Mouse (Mus musculus) right cerebral cortex, postnatal 4 days (tissue): ENCODE data around the gene Mrm3.
"Not testable (repeated sequence)": the region's sequence is repeated elsewhere in the genome, so short reads cannot be mapped to it uniquely, and the experiment has no call there.

Source experiments
- DNase-seq: peaks from one replicate; pipeline ENCODE4 v3.0.0-alpha.2; 2022

The Mrm3 gene

DNA sequence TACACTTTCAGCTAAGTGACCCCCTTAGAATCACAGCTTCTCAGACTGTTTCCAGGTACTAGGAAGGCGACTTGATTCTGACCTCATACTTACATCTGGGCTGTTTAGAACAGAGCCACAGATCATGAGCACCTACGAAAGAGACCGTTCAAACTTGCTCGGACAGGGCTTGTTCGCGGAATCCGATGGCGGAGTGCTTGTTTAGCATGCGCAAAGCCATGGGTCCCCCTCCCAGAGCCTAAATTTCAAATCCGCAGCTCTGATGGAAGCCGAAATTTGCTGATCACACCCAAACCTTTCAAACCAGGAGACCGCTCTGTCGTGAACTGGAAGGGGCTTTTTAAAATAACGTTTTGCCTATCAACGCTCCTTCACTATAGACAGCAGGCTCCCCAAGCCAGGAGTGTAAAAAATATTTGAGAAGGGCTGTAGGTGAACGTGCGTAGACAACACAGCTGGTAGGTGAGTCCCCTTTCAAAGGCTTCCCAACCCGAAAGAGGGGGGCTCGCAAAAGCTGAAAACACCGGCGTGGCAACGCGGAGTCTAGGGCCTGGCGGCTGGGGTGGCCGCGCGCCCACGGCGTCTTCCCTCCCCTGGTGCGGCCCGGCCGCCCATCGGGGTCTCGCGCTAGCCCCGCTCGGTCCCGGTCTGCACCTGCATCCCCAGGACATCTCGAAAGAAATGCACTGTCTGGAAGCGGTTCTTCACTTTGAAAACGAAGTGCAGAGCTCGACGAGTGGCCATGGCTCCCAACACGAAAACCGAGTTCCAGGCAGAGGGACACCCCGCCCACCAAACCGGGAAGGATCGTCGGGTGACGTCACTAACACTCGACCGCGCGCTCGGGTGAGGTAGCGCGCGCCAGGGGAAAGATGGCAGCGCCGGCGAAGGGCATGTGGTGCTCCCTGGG is at the start of gene Mrm3, which contains the start of gene Glod4:
Gene Mrm3, plus strand, starts transcription at position 815 of the 910 bp plus-strand sequence.
Gene Glod4, minus strand, starts transcription at position 825 of the 910 bp plus-strand sequence.
- DNase-seq = peak; percentile 95

DNA sequence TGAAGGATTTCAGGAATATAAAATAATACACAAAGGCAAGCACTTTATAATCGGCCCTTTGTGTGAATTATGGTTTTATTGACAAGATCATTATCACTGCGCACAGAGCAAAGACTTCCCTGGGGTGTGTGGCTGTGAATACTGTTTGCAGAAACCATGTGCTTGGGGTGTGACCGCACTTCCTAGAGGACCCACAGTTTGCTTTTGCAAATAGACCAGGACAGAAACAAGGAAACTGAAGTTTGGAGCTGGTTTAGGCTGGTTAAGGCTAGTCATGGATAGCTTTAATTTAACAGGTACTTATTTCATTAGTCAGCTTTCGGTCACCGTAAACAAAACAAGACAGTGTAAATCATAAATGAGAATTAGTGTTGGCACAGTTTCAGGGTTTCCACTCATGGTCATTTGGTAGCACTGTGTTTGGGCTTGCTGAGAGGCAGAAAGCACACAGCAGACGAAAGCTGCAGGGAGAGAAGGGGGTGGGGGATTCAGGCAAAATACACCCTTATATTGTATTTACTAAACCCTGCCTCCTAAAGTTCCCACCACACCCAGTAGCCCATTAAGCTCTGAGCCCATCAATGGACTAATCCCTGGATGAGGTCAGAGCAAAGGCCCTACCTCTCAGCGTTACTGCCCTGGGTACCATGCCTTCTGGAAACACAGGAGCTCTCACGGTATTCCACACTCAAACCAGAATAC is 47.1 kb upstream of the Mrm3 start:
- no peak for DNase-seq

DNA sequence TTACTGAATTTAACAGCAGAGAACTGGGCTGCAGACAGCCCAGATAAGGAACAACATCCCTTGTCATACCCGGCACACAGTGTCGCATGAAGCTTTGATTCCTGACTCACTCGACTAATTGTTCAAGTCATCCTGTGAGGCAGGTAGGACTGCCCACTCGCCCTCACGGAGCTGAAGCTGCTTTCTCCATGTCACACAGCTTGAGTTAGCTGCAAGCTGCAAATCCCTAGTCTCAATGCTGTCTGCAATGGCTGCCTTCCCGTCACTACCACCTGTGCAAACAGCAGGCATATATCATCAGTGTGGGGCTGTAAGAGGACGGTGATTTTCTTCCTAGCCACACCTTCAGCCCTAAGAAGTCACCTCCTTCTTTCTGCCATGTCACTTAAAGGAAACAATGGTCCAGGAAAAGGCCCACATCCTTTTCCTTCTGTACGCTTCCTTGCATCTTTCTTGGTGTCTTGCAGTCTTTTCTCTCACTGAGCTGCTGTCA is 46.5 kb upstream of the Mrm3 start:
- no peak for DNase-seq

DNA sequence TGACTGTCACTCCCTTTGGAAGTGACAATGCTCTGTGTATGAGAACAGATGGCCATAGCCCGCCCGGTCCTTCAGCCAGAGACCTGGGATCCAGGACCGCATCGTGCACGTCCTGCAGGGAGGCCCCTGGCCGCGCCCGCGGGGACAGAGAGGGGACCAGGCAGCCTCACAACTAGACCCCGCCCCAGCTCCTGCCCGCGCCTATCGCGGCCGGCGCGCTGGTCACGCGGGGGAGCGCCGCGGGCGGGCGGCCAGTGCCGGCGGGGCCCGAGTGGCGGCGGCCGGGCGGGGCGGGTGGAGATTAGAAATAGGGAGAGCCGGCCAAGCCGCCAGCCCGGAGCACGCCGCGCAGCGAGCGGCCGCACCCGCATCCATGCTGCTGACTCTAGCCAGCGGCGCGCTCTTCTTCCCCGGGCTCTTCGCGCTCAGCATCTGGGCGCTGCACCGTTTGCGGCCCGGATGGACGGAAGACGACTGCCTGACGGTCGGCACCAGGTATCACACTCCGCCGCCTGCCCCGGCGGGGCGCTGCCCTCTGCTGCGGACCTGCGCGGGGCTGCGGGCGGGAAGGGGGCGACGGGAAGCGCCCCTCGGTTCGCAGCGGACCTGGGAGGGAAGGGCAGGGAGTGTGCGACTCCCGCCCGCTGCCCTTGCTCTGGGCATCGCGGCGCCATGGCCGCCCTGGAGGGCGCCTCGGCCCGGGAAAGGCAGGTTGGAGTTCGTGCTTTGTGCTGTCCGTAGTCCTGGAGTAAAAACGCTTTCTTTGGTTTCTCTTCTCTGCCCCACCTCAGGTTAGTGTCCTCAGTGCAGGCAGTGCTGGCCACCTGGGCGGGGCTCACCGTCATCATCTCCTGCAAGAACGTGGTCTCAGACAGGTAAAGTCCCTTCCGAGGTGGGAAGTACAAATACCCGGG is 41.5 kb upstream of the Mrm3 start:
- DNase-seq = peak; percentile 85

DNA sequence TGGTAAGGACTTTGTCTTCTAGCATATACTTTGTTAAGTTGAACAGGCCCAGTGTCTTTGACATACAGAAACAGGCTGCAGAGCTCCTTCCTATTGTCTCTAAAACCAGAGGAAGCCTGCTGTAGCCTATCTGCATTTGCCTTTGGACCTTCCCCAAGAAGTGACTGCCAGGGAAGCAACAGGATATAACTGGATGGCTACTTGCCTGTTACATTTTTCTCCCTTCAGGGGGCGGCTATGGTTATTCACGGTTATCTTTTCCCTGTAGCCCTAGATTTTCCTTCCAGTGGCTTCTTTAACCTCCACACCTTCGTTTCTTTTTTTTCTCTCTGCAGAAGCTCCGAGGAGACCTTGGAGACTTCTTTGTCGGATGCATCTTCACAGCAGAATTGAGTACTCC is 36.7 kb upstream of the Mrm3 start:
- DNase-seq = no peak

DNA sequence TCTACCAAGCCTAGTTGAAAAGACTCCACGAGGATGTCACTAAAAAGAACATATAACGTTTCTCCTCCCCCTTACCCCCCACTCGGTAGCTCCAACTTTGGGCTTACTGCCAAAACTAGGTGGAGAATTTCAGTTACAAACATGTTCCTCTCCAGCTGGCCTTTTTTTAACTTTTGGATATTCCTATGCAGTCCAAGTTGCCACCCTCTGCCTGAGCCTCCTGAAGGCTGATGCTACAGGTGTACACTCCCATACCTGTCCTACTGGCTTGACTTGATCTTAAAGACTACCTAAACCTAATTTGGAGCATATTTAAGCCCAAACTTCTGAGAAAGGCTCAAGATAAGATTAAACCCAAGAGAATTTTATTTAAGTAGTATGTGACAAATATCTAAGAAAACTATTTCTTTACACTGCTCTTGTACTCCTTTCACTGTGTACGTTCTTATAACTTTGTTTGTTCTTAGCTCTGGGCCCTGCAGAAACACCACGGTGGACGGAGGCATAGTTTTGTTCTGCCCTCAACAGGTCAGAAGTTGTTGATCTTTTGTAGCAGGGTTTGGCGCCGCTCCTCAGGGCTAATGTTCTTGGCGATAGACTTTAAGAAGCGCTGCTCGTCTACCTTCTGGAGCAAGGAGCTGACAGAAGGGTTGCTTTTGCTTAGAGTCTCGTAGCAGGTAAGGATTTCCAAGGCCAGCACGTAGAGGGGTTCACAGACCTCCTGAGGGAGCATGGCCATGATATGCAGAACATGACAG is 33.1 kb upstream of the Mrm3 start:
- DNase-seq = no peak

DNA sequence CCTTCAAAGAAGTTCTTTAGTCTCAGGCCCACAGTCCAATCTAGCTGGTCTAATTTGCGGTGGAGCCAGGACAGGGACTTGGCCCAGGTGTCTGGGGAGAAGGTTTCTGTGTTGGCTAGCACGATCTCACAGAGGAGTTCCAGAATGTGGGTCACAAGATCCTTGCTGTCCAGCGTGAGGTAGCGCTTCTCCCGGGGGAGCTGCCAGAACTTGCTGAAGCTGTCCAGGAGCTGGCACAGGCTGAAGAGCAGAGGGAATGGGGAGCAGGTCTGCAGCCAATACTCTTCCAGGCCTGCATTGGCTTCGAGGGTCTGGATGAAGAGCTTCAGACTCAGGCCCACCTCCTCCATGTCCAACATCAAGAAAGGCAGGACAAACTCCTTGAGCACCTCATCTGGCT is 31.9 kb upstream of the Mrm3 start:
- DNase-seq = not testable (repeated sequence)

DNA sequence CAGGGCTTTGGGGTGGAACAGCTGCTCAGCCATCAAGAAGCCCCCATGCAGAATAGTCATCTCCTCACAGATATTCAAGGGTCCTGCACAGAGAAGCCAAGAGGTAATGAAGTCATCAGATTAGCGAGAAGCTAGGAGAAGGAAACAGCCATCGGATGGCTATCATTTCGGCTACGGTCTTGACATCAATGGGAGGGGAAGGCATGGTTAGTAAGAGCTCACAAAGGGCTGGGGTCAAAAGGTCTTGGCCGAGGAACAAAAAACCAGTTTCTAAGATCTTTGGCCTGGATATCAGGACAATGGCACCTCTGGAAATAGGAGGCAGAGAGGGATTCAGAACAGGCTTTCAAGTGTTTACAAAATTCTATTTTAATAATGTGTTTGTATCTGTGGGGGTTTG is 29.7 kb upstream of the Mrm3 start:
- DNase-seq = no peak

DNA sequence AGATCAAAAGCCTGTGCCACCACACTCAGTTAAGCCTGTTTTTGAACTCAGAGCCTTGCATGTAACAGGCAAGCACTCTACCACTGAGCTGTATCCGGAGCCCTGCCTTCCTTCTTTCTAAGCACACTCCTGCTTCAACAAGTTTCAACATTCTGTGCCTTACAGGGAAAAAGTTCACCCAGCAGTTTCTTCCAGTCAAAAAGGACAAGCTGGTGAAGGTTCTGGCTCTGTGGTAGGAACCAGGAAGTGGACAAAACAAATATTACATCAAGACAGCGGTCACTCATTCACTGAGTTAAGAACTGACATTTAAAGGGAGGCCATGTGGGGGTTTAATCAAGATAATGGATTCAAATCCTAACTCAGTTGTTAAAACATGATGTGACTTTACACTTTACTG is 28.5 kb upstream of the Mrm3 start:
- DNase-seq = no peak

DNA sequence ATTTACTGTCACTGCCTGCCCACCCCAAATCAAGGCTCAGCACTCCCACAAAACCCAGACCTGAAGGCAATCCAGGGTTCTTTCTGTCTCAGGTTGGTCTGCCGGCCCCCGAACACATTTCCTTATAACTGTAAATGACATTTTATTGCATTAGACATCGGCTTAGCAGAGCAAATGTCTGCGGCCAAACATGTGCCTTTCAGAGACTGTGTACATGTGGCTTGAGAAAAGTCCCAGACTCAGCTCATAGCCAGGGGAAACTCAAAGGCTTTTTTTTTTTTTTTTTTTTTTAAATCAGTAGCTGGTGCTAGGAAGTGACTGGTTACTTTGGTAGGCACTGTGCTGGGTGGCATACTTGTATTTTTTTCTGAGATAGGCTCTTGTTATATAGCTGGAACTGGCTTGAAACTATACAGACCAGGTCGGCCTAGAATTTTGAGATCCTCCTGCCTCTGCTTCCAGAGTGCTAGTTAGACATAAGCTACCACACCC is 27.4 kb upstream of the Mrm3 start:
- no peak for DNase-seq

DNA sequence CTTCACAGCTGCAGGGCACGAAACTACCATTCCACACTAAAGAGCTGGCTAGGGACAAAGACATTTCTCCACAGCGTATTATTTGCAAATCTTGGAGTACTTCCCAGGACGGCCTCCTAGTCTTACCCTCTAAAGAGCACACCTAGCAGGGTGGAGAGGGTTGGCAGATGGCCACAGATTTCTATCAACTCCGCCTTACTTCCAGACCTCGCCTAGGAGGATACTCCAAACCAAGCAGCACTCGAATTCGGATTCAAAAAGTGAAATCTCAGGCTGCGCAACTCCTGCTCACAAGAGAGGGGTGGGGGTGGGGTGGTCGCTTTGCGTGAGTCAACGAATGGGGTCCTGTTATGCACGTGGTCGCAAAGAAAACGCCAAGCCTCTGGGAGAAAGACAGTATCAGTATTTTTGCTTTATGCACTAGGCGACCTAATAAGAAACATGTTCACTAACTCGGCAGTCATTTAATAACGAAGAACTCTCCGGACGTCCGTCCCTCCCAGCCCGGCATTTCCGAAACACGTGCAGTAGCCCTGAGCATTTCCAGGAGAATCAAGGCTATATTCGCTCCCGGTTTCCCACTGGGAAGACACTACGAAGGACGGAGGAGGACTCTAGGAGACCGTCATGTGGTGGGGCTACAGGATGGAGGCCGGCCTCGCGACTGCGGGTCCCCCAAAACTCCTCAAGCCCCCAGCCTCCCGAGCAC is 26.7 kb upstream of the Mrm3 start:
- peak; percentile 43 for DNase-seq

DNA sequence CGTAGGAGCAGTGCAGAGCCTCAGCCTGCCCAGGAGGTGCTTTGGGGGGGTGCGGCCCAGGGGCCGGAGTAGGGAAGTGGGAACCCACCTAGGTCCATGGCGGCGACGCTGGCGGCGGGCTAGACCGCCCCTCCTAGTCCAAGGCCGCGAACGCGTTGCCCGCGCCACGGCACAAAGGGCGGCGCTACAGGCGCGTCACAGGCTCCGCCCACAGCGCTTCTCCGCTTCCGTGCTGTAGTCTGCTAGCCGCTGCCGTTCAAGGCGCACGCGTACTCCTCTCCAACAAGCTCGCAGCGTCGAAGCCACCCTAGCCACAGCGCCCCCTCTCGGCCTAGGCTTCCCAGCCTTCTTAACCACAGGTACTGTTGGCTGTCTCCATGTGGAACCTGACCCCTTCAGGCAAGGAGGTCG is 26.1 kb upstream of the Mrm3 start, which contains the start of the genes Dbil5 and Gemin4:
Gene Dbil5, plus strand, starts transcription at position 219 of the 411 bp plus-strand sequence.
Gene Gemin4, minus strand, starts transcription at position 275 of the 411 bp plus-strand sequence.
- peak; percentile 97 for DNase-seq

DNA sequence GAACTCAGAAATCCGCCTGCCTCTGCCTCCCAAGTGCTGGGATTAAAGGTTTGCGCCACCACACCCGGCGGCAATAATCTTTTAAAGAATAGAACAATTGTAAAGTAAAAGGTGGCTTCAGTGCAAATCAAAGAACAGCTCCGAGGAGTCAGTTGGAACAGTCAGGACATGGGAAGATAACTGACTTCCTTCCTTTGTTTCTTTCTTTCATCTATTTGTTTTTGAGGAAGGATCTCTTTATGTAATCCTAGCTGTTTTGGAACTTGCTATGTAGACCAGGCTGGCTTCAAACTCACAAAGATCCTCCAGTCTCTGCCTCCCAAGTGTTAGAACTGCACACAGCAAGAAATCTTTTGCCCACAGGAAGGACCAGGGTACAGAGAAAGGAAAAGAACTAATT is 18.9 kb upstream of the Mrm3 start:
- DNase-seq = no peak

DNA sequence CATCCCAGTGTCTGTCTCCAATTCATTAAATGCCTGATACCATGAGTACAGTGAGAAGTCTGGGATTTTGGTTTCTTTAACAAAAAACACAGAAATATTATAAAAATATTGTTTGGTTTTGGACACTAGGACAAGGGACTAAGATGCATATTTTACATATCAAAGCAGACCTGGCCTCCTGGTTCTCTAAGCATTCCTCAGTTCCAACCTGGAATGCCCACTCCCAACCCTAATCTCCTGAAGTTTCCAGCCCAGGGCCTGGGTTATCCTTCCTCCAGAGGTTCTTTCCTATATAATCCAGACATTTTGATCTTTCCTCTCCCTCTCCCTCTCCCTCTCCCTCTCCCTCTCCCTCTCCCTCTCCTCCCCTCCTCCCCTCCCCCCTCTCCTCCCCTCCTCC is 18.5 kb upstream of the Mrm3 start:
- no peak for DNase-seq

DNA sequence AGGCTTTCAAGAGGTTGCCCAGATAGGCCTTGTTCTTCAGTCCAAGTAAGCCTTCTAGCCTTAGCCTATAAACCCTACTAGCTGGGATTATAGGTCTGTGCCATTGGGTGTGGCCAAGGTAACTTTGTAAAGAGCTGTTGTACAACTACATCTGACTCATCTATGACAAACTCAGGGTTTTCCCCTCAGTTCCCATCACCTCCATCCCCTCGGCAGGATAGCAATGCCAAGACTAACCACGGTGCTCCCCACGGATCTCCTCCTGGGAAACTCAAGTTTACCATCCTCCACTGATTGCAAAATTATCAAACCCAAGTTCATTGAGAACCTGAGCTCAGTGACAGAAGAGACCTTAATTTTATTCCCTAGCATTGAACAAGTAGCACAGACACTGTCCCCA is 7.4 kb upstream of the Mrm3 start:
- no peak for DNase-seq

DNA sequence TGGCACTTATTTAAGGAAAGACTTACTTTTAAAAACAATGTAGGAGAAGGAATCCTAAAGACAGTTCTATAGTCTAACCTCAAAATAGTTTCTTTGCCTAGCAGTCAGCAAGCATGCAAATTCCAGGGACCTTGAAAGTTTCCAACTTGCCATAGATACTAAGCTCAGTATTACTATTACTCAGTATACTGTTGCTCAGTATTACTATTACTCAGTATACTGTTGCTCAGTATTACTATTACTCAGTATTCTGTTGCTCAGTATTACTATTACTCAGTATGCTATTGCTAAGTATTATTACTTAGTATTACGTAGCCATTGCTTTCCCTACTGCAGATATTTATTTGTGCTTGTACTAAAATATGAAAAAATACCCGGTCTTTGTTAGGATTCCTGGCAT is 3.8 kb upstream of the Mrm3 start:
- DNase-seq = no peak

DNA sequence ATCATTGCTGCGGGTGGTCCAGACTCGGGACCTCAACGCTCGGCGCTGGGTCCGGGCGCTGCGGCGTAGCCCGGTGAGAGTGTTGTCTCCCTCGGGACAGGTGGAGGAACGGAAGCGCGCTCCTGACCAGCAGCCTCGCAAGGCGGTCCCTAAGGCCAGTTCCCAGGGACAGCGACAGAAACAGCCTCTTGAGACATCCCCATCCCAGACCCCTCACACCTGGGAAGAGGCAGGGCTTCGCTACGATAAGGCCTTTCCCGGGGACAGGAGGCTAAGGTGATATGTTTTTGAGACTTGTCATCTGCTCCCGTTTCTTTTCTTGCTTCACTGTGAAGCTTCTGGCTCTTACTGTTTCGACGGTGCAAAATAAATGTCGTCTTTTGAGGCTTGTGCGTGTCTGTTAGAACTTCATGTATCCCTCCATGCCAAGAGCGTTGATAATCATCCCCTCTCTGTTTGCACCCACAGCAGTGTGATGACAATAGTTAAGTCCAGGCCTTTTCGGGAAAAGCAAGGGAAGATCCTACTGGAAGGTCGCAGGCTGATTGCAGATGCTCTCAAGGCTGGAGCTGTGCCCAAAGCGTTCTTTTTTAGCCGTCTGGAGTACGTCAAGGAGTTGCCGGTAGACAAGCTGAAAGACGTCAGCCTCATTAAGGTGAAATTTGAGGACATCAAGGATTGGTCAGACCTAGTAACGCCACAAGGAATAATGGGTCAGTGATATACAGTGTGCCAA is 464 bp downstream of the Mrm3 start:
- DNase-seq = no peak

DNA sequence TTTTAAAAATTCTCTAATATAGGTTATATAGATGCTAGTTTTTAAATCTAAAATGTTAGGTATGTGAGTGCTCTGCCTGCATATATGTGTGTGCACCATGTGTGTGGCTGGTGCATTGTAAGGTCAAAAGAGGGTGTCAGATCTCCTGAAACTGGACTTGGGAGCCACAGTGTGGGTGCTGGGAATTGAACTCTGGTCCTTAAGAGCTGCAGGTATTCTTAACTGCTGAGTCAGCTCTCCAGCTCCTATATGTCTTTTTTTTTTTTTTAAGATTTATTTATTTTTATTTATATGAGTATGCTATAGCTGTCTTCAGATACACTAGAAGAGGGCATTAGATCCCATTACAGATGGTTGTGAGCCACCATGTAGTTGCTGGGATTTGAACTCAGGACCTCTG is 2.9 kb downstream of the Mrm3 start:
- DNase-seq = no peak

DNA sequence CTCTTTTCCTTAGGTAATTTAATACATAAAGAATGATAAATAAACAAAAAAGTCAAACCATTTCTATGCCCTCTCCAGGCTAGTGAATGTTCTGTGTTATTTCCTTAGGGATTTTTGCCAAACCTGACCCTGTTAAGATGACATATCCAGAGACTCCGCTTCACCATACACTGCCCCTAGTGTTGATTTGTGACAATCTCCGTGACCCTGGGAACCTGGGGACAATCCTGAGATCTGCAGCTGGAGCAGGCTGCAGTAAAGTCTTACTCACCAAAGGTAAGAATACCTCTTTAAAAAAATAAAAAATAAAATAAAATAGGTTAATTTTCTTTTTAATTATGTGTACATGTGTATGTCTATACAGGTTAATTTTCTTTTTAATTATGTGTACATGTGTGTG is 3.7 kb downstream of the Mrm3 start:
- DNase-seq = no peak

DNA sequence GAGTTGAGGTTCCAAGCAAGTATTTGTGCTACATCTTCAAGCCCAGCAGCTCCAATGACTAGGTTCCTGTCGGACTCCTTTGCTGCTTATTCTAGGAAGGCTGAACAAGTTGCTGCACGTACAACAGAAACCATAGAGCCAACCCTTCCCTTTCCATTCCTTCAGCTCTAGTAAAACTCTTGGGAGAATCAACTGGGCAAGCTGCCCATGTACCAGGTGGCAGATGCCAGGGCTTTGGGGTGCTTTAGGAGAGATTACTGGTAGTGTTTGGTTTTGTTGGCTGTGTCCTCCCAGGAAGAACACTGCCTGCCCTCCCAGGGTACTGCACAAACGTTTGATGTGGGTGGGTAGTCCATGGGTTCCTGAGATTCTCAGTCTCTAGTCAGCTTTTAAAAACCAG is 8.5 kb downstream of the Mrm3 start:
- DNase-seq = no peak
